Comparison of ENCODE assay signal across 22 mouse cellular contexts in the genomic region with DNA sequence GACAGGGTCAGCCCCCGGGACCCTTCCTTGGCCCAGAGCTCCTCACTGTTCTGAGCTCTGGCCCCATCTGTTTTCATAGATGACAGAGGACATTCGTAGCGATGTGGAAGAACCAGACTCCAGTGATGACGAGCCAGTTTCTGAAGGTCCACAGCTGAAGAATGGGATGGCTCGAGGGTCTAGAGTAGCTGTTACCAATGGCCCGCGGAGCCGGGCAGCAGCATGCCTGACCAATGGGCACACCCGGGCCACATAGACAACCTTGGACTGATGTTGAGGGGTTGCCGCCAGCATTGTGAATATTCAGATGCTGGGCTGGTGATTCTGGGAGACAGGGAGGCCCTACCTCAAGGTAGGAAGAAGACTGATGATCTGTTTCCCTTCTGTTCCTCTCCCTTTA.
"Had no signal": no experiment of that assay in that cellular context is flagged by ENCODE, and none has a peak within 500 bp of the region (broad histone marks: within the 10 kb centered on the region; RNA-seq: fewer than 3 reads in every experiment).

No protein-coding gene starts in this region.

- H3K27ac ChIP-seq: gastrocnemius, adult 2 months; heart, adult 2 months; hindbrain, embryonic 10.5 days; hindbrain, embryonic 12.5 days; hindbrain, embryonic 14.5 days; intestine, embryonic 15.5 days; layer of hippocampus, adult 2 months; left cerebral cortex, adult 2 months; limb, embryonic 13.5 days; limb, embryonic 15.5 days; liver, embryonic 12.5 days; liver, embryonic 14.5 days had no signal

- H3K4me3 ChIP-seq: gastrocnemius, adult 2 months; heart, adult 2 months; heart, embryonic 12.5 days; hindbrain, embryonic 10.5 days; hindbrain, embryonic 12.5 days; intestine, embryonic 15.5 days; layer of hippocampus, adult 2 months; left cerebral cortex, adult 2 months; limb, embryonic 13.5 days; limb, embryonic 15.5 days; liver, embryonic 12.5 days had no signal

- H3K4me1 ChIP-seq: heart, embryonic 12.5 days; hindbrain, embryonic 10.5 days; hindbrain, embryonic 12.5 days; intestine, embryonic 15.5 days; limb, embryonic 13.5 days; limb, embryonic 15.5 days; liver, embryonic 12.5 days had no signal

- H3K9me3 ChIP-seq: heart, embryonic 12.5 days; hindbrain, embryonic 10.5 days; hindbrain, embryonic 12.5 days; intestine, embryonic 15.5 days; limb, embryonic 13.5 days; limb, embryonic 15.5 days; liver, embryonic 12.5 days had no signal

- H3K27me3 ChIP-seq: heart, embryonic 12.5 days; hindbrain, embryonic 12.5 days; intestine, embryonic 15.5 days; limb, embryonic 13.5 days; limb, embryonic 15.5 days; liver, embryonic 12.5 days had no signal

- DNase-seq: gastrocnemius, adult 2 months; gastrocnemius, postnatal 10 days; gastrocnemius, postnatal 25 days; heart, adult 2 months; heart, postnatal 14 days; heart, postnatal 4 days; kidney, adult 18-20 months; kidney, adult 8-10 months; kidney, postnatal 10 days; kidney, postnatal 25 days; kidney, postnatal 4 days had no signal
